8 mouse cellular contexts compared by ENCODE assay signal in genomic region chr5:103336689-103337490, GRCm38 (mm10).
DNase-seq lines count a peak whose midpoint lies in the region; ATAC-seq and TF ChIP-seq lines count a peak whose summit lies in the region.

No protein-coding gene starts in this region.

- no peak overlapping the region for H3K27ac ChIP-seq in heart, embryonic 10.5 days
- H3K27ac ChIP-seq in lung, postnatal 0 days (ENCODE audit: low read length): no peak overlapping the region
- no peak overlapping the region; the same call in 1 of the 2 replicates for H3K27ac ChIP-seq in limb, embryonic 10.5 days
- H3K27ac ChIP-seq in stomach, embryonic 15.5 days: no peak overlapping the region

- H3K4me3 ChIP-seq in heart, embryonic 10.5 days: peak overlapping the region; percentile 35
- H3K4me3 ChIP-seq in lung, postnatal 0 days (ENCODE audit: low read depth, low read length): no peak overlapping the region
- H3K4me3 ChIP-seq in limb, embryonic 10.5 days: 0 out of 2 replicates have a peak overlapping the region, but pooled peaks have one; percentile 7
- H3K4me3 ChIP-seq in stomach, embryonic 15.5 days (replicated peaks): no peak overlapping the region

- no peak for DNase-seq in heart, embryonic 10.5 days (ENCODE audit: low spot score)
- DNase-seq in heart, adult 11 months: no peak
- DNase-seq in lung, postnatal 0 days (ENCODE audit: low spot score): no peak
- no peak for DNase-seq in lung, postnatal 10 days
- DNase-seq in limb, embryonic 10.5 days (ENCODE audit: low spot score): no peak
- no peak for DNase-seq in layer of hippocampus, postnatal 14 days (ENCODE audit: low spot score in 2 of 2)
- no peak for DNase-seq in gastrocnemius, postnatal 10 days

- no peaks in the 10 kb centered on the region for H3K9me3 ChIP-seq in heart, embryonic 10.5 days
- H3K9me3 ChIP-seq in lung, postnatal 0 days (ENCODE audit: low read length): no peaks in the 10 kb centered on the region
- H3K9me3 ChIP-seq in limb, embryonic 10.5 days (replicated peaks): no peaks in the 10 kb centered on the region
- no peaks in the 10 kb centered on the region for H3K9me3 ChIP-seq in stomach, embryonic 15.5 days

- no peaks in the 10 kb centered on the region for H3K36me3 ChIP-seq in heart, embryonic 10.5 days
- no peaks in the 10 kb centered on the region for H3K36me3 ChIP-seq in lung, postnatal 0 days (ENCODE audit: insufficient read depth, low read length)
- H3K36me3 ChIP-seq in limb, embryonic 10.5 days: no peaks in the 10 kb centered on the region
- no peaks in the 10 kb centered on the region for H3K36me3 ChIP-seq in stomach, embryonic 15.5 days

- no peak for ATAC-seq in lung, postnatal 0 days
- no peak for ATAC-seq in stomach, embryonic 15.5 days (ENCODE audit: insufficient read depth, low FRiP score, low read depth)

- 0 out of 2 replicates have a peak, but pooled peaks cover 5% of the 10 kb centered on the region for H3K27me3 ChIP-seq in heart, embryonic 10.5 days (ENCODE audit: insufficient read depth, poor library complexity, severe bottlenecking)
- H3K27me3 ChIP-seq in lung, postnatal 0 days (replicated peaks; ENCODE audit: insufficient read depth, low read length): no peaks in the 10 kb centered on the region
- H3K27me3 ChIP-seq in limb, embryonic 10.5 days (ENCODE audit: low read depth, poor library complexity, severe bottlenecking): peaks cover 24% of the 10 kb centered on the region
- no peaks in the 10 kb centered on the region for H3K27me3 ChIP-seq in stomach, embryonic 15.5 days (replicated peaks)

- no peak for TF ChIP-seq CTCF in lung, postnatal 0 days (IDR thresholded peaks at IDR 0.05)

- H3K9ac ChIP-seq in lung, postnatal 0 days (replicated peaks; ENCODE audit: low read depth): no peak overlapping the region
- H3K9ac ChIP-seq in stomach, embryonic 15.5 days: no peak overlapping the region

- no peak for TF ChIP-seq EP300 in lung, postnatal 0 days (IDR thresholded peaks at IDR 0.05)

- peak overlapping the region; percentile 38 for H3K4me2 ChIP-seq in lung, postnatal 0 days (replicated peaks; ENCODE audit: low read depth, low read length)
- 0 out of 2 replicates have a peak overlapping the region, but pooled peaks have one; percentile 20 for H3K4me2 ChIP-seq in stomach, embryonic 15.5 days

- 12% methylated on average over 11 of the region's 11 CpGs for WGBS in heart, embryonic 10.5 days
- 17% methylated on average over 11 of the region's 11 CpGs for WGBS in lung, postnatal 0 days
- 10% methylated on average over 11 of the region's 11 CpGs for WGBS in limb, embryonic 10.5 days
- 18% methylated on average over 11 of the region's 11 CpGs for WGBS in stomach, embryonic 15.5 days

- peaks cover 13% of the 10 kb centered on the region for H3K4me1 ChIP-seq in heart, embryonic 10.5 days
- H3K4me1 ChIP-seq in lung, postnatal 0 days (ENCODE audit: insufficient read depth, low read depth, low read length): no peaks in the 10 kb centered on the region
- peaks cover 36% of the 10 kb centered on the region for H3K4me1 ChIP-seq in limb, embryonic 10.5 days
- H3K4me1 ChIP-seq in stomach, embryonic 15.5 days: peaks cover 11% of the 10 kb centered on the region; the same call in 1 of the 2 replicates

Comparison
In these comparisons a context has a peak if more than half of its experiments do, and no peak if none do; other contexts are left out.
1. H3K4me3 ChIP-seq: peak in heart, embryonic 10.5 days (single experiment) and limb, embryonic 10.5 days (single experiment); none in lung, postnatal 0 days (single experiment) and stomach, embryonic 15.5 days (single experiment).